Mouse (Mus musculus) cerebellum, adult 2 months (tissue): ENCODE data around the gene Gm28042.

ENCODE experiments used
- CTCF ChIP-seq: fragments of 200-500 bp; IDR thresholded peaks from 2 replicates; pipeline ENCODE4 v1.5.1; 2011; ENCODE audit warnings: low read depth, mild to moderate bottlenecking, control low read depth, low read length, moderate library complexity, borderline replicate concordance; ENCODE audit not compliant: insufficient read depth
- POLR2A ChIP-seq: fragments of 200-500 bp; IDR thresholded peaks from 2 replicates; pipeline ENCODE4 v1.6.1; 2011; ENCODE audit warnings: low read length, control low read depth, borderline replicate concordance; ENCODE audit not compliant: insufficient read depth

DNA sequence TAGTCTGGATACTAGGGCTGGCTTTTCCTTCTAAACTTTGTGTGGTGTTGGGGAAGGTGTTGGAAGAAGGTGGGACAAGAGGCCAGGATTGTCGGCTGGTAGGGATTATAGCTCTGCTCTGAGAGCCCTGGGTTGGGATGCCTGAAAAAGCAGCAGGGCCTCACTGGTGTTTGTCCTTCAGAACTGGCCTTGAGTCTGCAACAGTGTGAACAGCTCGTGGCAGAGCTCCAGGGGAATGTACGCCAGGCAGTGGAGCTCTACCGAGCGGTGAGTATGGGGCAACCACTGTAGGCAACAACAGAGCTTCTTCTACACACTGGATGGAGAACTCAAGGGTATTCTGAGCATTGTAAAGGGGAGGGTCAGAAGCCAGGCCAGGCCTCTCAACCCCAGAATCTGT, 3.0 kb upstream of the Gm28042 start:
- TF ChIP-seq POLR2A (no peak), CTCF (no peak)
